Mouse (Mus musculus): Measurements from ENCODE around the gene Gm20517.
"Not testable (repeated sequence)": the region's sequence is repeated elsewhere in the genome, so short reads cannot be mapped to it uniquely, and the experiment has no call there.

Gene Gm20517

GRCm38 (mm10) chr17:47596162-47596838 lies 15.1 kb upstream of the Gm20517 start:
- in situ Hi-C loops (cut with MboI, MseI) = loop anchor here (5.0 to 10.0 kb wide), 2 partner anchors 84 to 699 kb away; partner anchors contain the start of gene Treml2

- in situ Hi-C loops (cut with MboI, MseI) = loop anchor here (5.0 to 10.0 kb wide), 2 partner anchors 85 to 698 kb away; partner anchors contain the start of gene Treml2
Observed at GRCm38 (mm10) chr17:47596839-47597164, 14.6 kb upstream of the Gm20517 start.

- in situ Hi-C loops (cut with MboI, MseI) = loop anchor here (5.0 to 10.0 kb wide), 2 partner anchors 85 to 698 kb away; partner anchors contain the start of gene Treml2
Observed at GRCm38 (mm10) chr17:47597261-47597660, 14.1 kb upstream of the Gm20517 start.

GRCm38 (mm10) chr17:47597838-47598579 lies 13.4 kb upstream of the Gm20517 start:
- in situ Hi-C loops (cut with MboI, MseI) = loop anchor here (5.0 to 10.0 kb wide), 2 partner anchors 86 to 697 kb away; partner anchors contain the start of gene Treml2

GRCm38 (mm10) chr17:47598580-47599304 lies 12.6 kb upstream of the Gm20517 start:
- in situ Hi-C loops (cut with MboI, MseI) = loop anchor here (5.0 to 10.0 kb wide), 2 partner anchors 86 to 696 kb away; partner anchors contain the start of gene Treml2

GRCm38 (mm10) chr17:47599511-47600297 lies 11.7 kb upstream of the Gm20517 start:
- in situ Hi-C loops (cut with MboI, MseI) = loop anchor here (5.0 to 10.0 kb wide), 2 partner anchors 87 to 695 kb away; partner anchors contain the start of gene Treml2

GRCm38 (mm10) chr17:47600601-47601388 lies 10.6 kb upstream of the Gm20517 start:
- in situ Hi-C loops (cut with MboI, MseI) = no loop called here

- in situ Hi-C loops (cut with MboI, MseI) = no loop called here
Observed at GRCm38 (mm10) chr17:47601389-47601755, 10.0 kb upstream of the Gm20517 start.

- in situ Hi-C loops (cut with MboI, MseI) = no loop called here
Observed at GRCm38 (mm10) chr17:47602289-47602688, 9.1 kb upstream of the Gm20517 start.

GRCm38 (mm10) chr17:47606220-47606619 lies 5.2 kb upstream of the Gm20517 start:
- in situ Hi-C loops (cut with MboI, MseI) = no loop called here

GRCm38 (mm10) chr17:47609182-47609581 lies 2.2 kb upstream of the Gm20517 start:
- in situ Hi-C loops (cut with MboI, MseI) = no loop called here

- in situ Hi-C loops (cut with MboI, MseI) = no loop called here
Observed at GRCm38 (mm10) chr17:47611661-47611982, 233 bp downstream of the Gm20517 start.

- in situ Hi-C loops (cut with MboI, MseI) = no loop called here
Observed at GRCm38 (mm10) chr17:47614018-47614417, 2.6 kb downstream of the Gm20517 start.

- in situ Hi-C loops (cut with MboI, MseI) = no loop called here
Observed at GRCm38 (mm10) chr17:47616119-47616518, 4.7 kb downstream of the Gm20517 start.

- in situ Hi-C loops (cut with MboI, MseI) = no loop called here
Observed at GRCm38 (mm10) chr17:47616652-47617051, 5.3 kb downstream of the Gm20517 start.

GRCm38 (mm10) chr17:47617605-47618307 lies 6.4 kb downstream of the Gm20517 start:
- in situ Hi-C loops (cut with MboI, MseI) = no loop called here

- in situ Hi-C loops (cut with MboI, MseI) = no loop called here
Observed at GRCm38 (mm10) chr17:47618556-47619311, 7.3 kb downstream of the Gm20517 start.

- in situ Hi-C loops (cut with MboI, MseI) = no loop called here
Observed at GRCm38 (mm10) chr17:47622912-47623554, 11.6 kb downstream of the Gm20517 start.

- in situ Hi-C loops (cut with MboI, MseI) = not testable (repeated sequence)
Observed at GRCm38 (mm10) chr17:47624572-47624971, 13.2 kb downstream of the Gm20517 start.

All from regulatory T cell (primary cell).